Mouse (Mus musculus) limb, embryonic 14.5 days (tissue): ENCODE data around the gene Fam189a1. TPM values are rescaled to one million over a fixed set of nuclear protein-coding genes. Genes with fewer than 3 reads are reported as not detected.

Experiments used
- ATAC-seq: fragments of 200-750 bp; cut with Nextera tagmentation; 2 replicates; pipeline ENCODE4 v1.8.0; 2017; ENCODE audit warnings: low read depth, moderate number of reproducible peaks, moderate TSS enrichment; ENCODE audit not compliant: low FRiP score
- DNase-seq: peaks from one replicate; pipeline ENCODE4 v3.0.0-alpha.2; 2015; ENCODE audit warnings: low spot score
- H3K27ac ChIP-seq: fragments of 300-500 bp; sonication (generic); replicated peaks from 2 replicates; pipeline ENCODE4 v1.5.1; 2014; ENCODE audit warnings: low read depth, mild to moderate bottlenecking, low read length, moderate library complexity, mixed read lengths
- H3K27me3 ChIP-seq: fragments of 300-500 bp; sonication (generic); 2 replicates; pipeline ENCODE4 v1.6.1; 2014; ENCODE audit warnings: low read length, mixed read lengths; ENCODE audit not compliant: control insufficient read depth, insufficient read depth
- H3K36me3 ChIP-seq: fragments of 300-500 bp; sonication (generic); 2 replicates; pipeline ENCODE4 v1.6.1; 2014; ENCODE audit warnings: mild to moderate bottlenecking, low read length, moderate library complexity, mixed read lengths; ENCODE audit not compliant: control insufficient read depth, insufficient read depth
- H3K4me1 ChIP-seq: fragments of 300-500 bp; sonication (generic); 2 replicates; pipeline ENCODE4 v1.6.1; 2014; ENCODE audit warnings: antibody characterized with exemption, low read length, mixed read lengths; ENCODE audit not compliant: control insufficient read depth, insufficient read depth
- H3K4me2 ChIP-seq: fragments of 300-500 bp; sonication (generic); replicated peaks from 2 replicates; pipeline ENCODE4 v1.6.1; 2014; ENCODE audit warnings: low read depth, mild to moderate bottlenecking, low read length, moderate library complexity; ENCODE audit not compliant: severe bottlenecking
- H3K4me3 ChIP-seq: fragments of 300-500 bp; sonication (generic); replicated peaks from 2 replicates; pipeline ENCODE4 v1.5.1; 2014; ENCODE audit warnings: low read length
- H3K9ac ChIP-seq: fragments of 300-500 bp; sonication (generic); 2 replicates; pipeline ENCODE4 v1.6.1; 2014; ENCODE audit warnings: mild to moderate bottlenecking, low read depth, low read length, moderate library complexity; ENCODE audit not compliant: severe bottlenecking
- H3K9me3 ChIP-seq: fragments of 300-500 bp; sonication (generic); 2 replicates; pipeline ENCODE4 v1.6.1; 2016; ENCODE audit warnings: low read length; ENCODE audit not compliant: control insufficient read depth
- POLR2A ChIP-seq: fragments of 200-500 bp; IDR thresholded peaks from 2 replicates; pipeline ENCODE4 v1.8.0; 2012; ENCODE audit warnings: inconsistent platforms, mild to moderate bottlenecking, moderate library complexity, borderline replicate concordance; ENCODE audit not compliant: insufficient read depth, insufficient read length; ENCODE audit errors: extremely low read depth
- WGBS: fragments of 180-500 bp; shearing (Covaris S2); extraction: QIAGEN DNeasy Blood & Tissue Kit; methylation state at CpG from one replicate; pipeline ENCODE4 v1.1.7; 2014; 5-methylcytosine and 5-hydroxymethylcytosine counted together
- polyA plus RNA-seq, 2 experiments: library from polyadenylated mRNA; depleted of rRNA in 1 of 2; stranded (reverse) in 1 of 2; unstranded in 1 of 2; fragments of >200 nt; fragmentation: Nextera tagmentation in 1 of 2; extraction: Ambion mirVana in 1 of 2; gene quantifications; 2 replicates each; pipeline versions ENCODE4 v1.2.1 to v1.2.3; 2012 to 2014

Fam189a1 gene
- polyA plus RNA-seq, 2 experiments: 7.4 to 15.1 TPM

- no peaks in the 10 kb centered on the region for H3K4me1 ChIP-seq
- H3K27me3 ChIP-seq: no peaks in the 10 kb centered on the region
- H3K36me3 ChIP-seq: no peaks in the 10 kb centered on the region
- H3K4me3 ChIP-seq: no peak overlapping the region
- ATAC-seq (no peak), DNase-seq (no peak)
- 85% methylated on average over 3 of the region's 3 CpGs for WGBS
- H3K4me2 ChIP-seq: no peak overlapping the region
- H3K9me3 ChIP-seq: no peaks in the 10 kb centered on the region
- no peak overlapping the region for H3K27ac ChIP-seq
- no peak overlapping the region for H3K9ac ChIP-seq
- no peak for TF ChIP-seq POLR2A
Measured at GRCm38 (mm10) chr7:65123766-65124165, 32.6 kb downstream of the Fam189a1 start.

DNA sequence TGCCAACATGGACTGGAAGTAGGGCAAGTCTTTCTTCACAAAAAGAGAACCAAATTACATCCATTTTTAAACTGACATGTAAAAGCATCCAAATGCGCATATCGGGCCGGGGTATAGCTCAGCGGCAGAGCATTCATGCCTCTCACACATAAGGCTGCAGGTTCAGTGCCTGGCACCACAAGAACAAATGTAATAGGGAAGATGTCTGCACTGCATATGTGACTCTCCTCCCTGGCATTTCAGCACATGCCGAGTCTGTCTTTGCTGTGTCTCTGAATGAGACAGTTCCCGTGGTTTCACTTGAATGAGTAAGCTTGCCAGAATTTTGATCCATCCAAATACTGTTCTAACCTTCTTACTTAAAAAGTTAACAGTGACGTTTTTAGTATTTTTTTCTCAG lies 39.5 kb downstream of the Fam189a1 start:
- no peak overlapping the region for H3K4me3 ChIP-seq
- 93% methylated on average over 7 of the region's 7 CpGs for WGBS
- H3K9me3 ChIP-seq: no peaks in the 10 kb centered on the region
- H3K36me3 ChIP-seq: no peaks in the 10 kb centered on the region
- DNase-seq (no peak), ATAC-seq (no peak)
- H3K9ac ChIP-seq: no peak overlapping the region
- H3K4me1 ChIP-seq: no peaks in the 10 kb centered on the region; the same call in 1 of the 2 replicates
- H3K27ac ChIP-seq: no peak overlapping the region
- no peaks in the 10 kb centered on the region for H3K27me3 ChIP-seq
- no peak for TF ChIP-seq POLR2A
- no peak overlapping the region for H3K4me2 ChIP-seq

- WGBS: 76% methylated on average over 3 of the region's 3 CpGs
- no peaks in the 10 kb centered on the region for H3K9me3 ChIP-seq
- H3K4me1 ChIP-seq: no peaks in the 10 kb centered on the region; the same call in 1 of the 2 replicates
- DNase-seq (no peak), ATAC-seq (no peak)
- H3K36me3 ChIP-seq: no peaks in the 10 kb centered on the region
- H3K27me3 ChIP-seq: no peaks in the 10 kb centered on the region
- H3K27ac ChIP-seq: no peak overlapping the region
- H3K4me2 ChIP-seq: no peak overlapping the region
- no peak overlapping the region for H3K9ac ChIP-seq
- TF ChIP-seq POLR2A: no peak
- H3K4me3 ChIP-seq: no peak overlapping the region
Measured at GRCm38 (mm10) chr7:65115366-65115765, 41.0 kb downstream of the Fam189a1 start.

GRCm38 (mm10) chr7:65111664-65112063 lies 44.7 kb downstream of the Fam189a1 start:
- H3K36me3 ChIP-seq: no peaks in the 10 kb centered on the region
- no peak overlapping the region for H3K4me3 ChIP-seq
- no peak overlapping the region for H3K4me2 ChIP-seq
- no peak for TF ChIP-seq POLR2A
- 90% methylated on average over 9 of the region's 9 CpGs for WGBS
- ATAC-seq (no peak), DNase-seq (no peak)
- H3K4me1 ChIP-seq: no peaks in the 10 kb centered on the region; the same call in 1 of the 2 replicates
- no peak overlapping the region for H3K27ac ChIP-seq
- no peaks in the 10 kb centered on the region for H3K27me3 ChIP-seq
- no peak overlapping the region for H3K9ac ChIP-seq
- no peaks in the 10 kb centered on the region for H3K9me3 ChIP-seq

- Histone ChIP-seq H3K27ac (no peak overlapping the region), H3K36me3 (no peaks in the 10 kb centered on the region), H3K4me3 (no peak overlapping the region), H3K4me1 (0 out of 2 replicates have a peak, but pooled peaks cover 4% of the 10 kb centered on the region), H3K9me3 (no peaks in the 10 kb centered on the region), H3K9ac (no peak overlapping the region), H3K27me3 (no peaks in the 10 kb centered on the region), H3K4me2 (no peak overlapping the region)
- DNase-seq (no peak), ATAC-seq (no peak)
- WGBS: 86% methylated on average over 3 of the region's 3 CpGs
- no peak for TF ChIP-seq POLR2A
Measured at GRCm38 (mm10) chr7:65105566-65105965, 50.8 kb downstream of the Fam189a1 start.

DNA sequence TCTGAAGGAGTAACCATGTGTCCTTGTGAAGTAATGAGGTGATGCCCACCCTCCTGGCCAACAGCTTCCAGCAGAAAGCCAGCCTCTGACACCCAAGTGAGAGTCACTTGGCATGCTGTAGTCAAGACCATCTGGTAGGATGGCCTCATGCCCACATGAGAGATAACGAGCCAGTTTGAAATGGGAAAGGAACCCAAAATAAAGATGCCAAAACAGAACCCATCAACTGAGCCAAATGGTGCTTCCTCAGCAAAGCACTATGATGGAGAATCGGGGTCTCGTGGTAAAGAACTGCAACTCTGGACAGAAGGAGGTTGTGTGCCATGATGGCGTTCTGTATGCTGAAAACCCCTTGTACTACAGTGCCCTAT lies 51.3 kb downstream of the Fam189a1 start:
- ATAC-seq: no peak
- Histone ChIP-seq H3K4me1 (0 out of 2 replicates have a peak, but pooled peaks cover 4% of the 10 kb centered on the region), H3K4me2 (no peak overlapping the region), H3K27ac (peak overlapping the region; percentile 3), H3K9me3 (no peaks in the 10 kb centered on the region), H3K9ac (no peak overlapping the region), H3K4me3 (no peak overlapping the region), H3K27me3 (no peaks in the 10 kb centered on the region), H3K36me3 (no peaks in the 10 kb centered on the region)
- TF ChIP-seq POLR2A: no peak
- 92% methylated on average over 4 of the region's 4 CpGs for WGBS
- DNase-seq: no peak
